ENCODE assay signal across 8 mouse cellular contexts in genomic region chr11:22971835-22972709, GRCm38 (mm10). TPM values are rescaled to one million over a fixed set of nuclear protein-coding genes. Genes with fewer than 3 reads are reported as not detected.
DNase-seq lines count a peak whose midpoint lies in the region; ATAC-seq lines count a peak whose summit lies in the region.

TSS of gene Zrsr1 (plus strand) at chr11:22972005.

- peak within 1 kb of the TSS; percentile 61 for H3K4me3 ChIP-seq in hindbrain, embryonic 16.5 days (ENCODE audit: low read length)
- H3K4me3 ChIP-seq in megakaryocyte, embryonic 14.5 days (replicated peaks), result peak within 1 kb of the TSS; percentile 96

- peaks cover 20% of the 10 kb centered on the region for H3K4me1 ChIP-seq in hindbrain, embryonic 16.5 days (ENCODE audit: control insufficient read depth, insufficient read depth, low read depth, low read length)
- peaks cover 45% of the 10 kb centered on the region for H3K4me1 ChIP-seq in megakaryocyte, embryonic 14.5 days

- peaks cover 22% of the 10 kb centered on the region for H3K9me3 ChIP-seq in hindbrain, embryonic 16.5 days (ENCODE audit: control insufficient read depth, low read length)
- peaks cover 18% of the 10 kb centered on the region for H3K9me3 ChIP-seq in megakaryocyte, embryonic 14.5 days

- peak within 1 kb of the TSS; percentile 70 for H3K9ac ChIP-seq in hindbrain, embryonic 16.5 days (ENCODE audit: low read depth, low read length)

- H3K36me3 ChIP-seq in hindbrain, embryonic 16.5 days (ENCODE audit: control insufficient read depth, insufficient read depth, low read length), result peaks cover 12% of the 10 kb centered on the region
- peaks cover 41% of the 10 kb centered on the region for H3K36me3 ChIP-seq in megakaryocyte, embryonic 14.5 days (replicated peaks; ENCODE audit: low read length)

- peak within 1 kb of the TSS; percentile 83 for H3K27ac ChIP-seq in hindbrain, embryonic 16.5 days (ENCODE audit: low read depth, low read length)

- no peaks in the 10 kb centered on the region for H3K27me3 ChIP-seq in hindbrain, embryonic 16.5 days (replicated peaks; ENCODE audit: control insufficient read depth, insufficient read depth, low read length)
- H3K27me3 ChIP-seq in megakaryocyte, embryonic 14.5 days (replicated peaks), result no peaks in the 10 kb centered on the region

- peak; percentile 73 for DNase-seq in adipocyte (ENCODE audit: low spot score)
- peak; percentile 79 to 81 for DNase-seq in cerebellum, postnatal 36 days
- peak; percentile 56 for DNase-seq in gastrocnemius, adult 18-20 months (ENCODE audit: low spot score)
- peak; percentile 58 to 76 for DNase-seq in left cerebral cortex, postnatal 10 days (ENCODE audit: extremely low spot score in 1 of 2, low spot score in 2 of 2)
- DNase-seq in right cerebral cortex, postnatal 14 days, result peak; percentile 57
- peak; percentile 54 to 73 for DNase-seq in urinary bladder, postnatal 36 days (ENCODE audit: low spot score in 2 of 2)

- intact Hi-C loops in left cerebral cortex, postnatal 10 days (cut with DNase I), result loop anchor here (10.0 kb wide), 1 partner anchor 747 kb away; no protein-coding TSS in a partner anchor

- H3K4me2 ChIP-seq in hindbrain, embryonic 16.5 days (ENCODE audit: low read length), result peak within 1 kb of the TSS; percentile 52

- peak; percentile 90 for ATAC-seq in hindbrain, embryonic 16.5 days

- 57% methylated on average over 56 of the region's 56 CpGs for WGBS in hindbrain, embryonic 16.5 days

RNA-seq across cellular contexts. Expression of gene Zrsr1, which starts in this region (rescaled TPM):
- total RNA-seq in gastrocnemius, adult 18-20 months (2021), result 10 to 100 TPM; 21.1 to 25.0 TPM
- 7.8 and 9.7 TPM in 2 replicates for polyA plus RNA-seq in hindbrain, embryonic 16.5 days (2015; fragmentation: Nextera tagmentation; extraction: Ambion mirVana)
- 10 to 100 TPM; 46.9 to 50.4 TPM for total RNA-seq in left cerebral cortex, postnatal 10 days (2021)
- 2.8 and 3.1 TPM in 2 replicates for polyA plus RNA-seq in megakaryocyte, embryonic 14.5 days (2012; ENCODE audit: insufficient read depth, low replicate concordance)

Comparison
In these comparisons a context has a peak if more than half of its experiments do, and no peak if none do; other contexts are left out.
1. Peak in every context shown above with its lines: DNase-seq, ATAC-seq, H3K4me3 ChIP-seq and H3K27ac ChIP-seq.